Mouse (Mus musculus): Measurements from ENCODE around the gene Ptprf.

GRCm38 (mm10) chr4:118281444-118282181 is 9.6 kb downstream of the Ptprf start:
- no peak for TF ChIP-seq CTCF (IDR thresholded peaks at IDR 0.05; ENCODE audit: borderline replicate concordance, extremely low read depth, insufficient read depth, insufficient read length)
- TF ChIP-seq POLR2A (IDR thresholded peaks at IDR 0.05; ENCODE audit: borderline replicate concordance, extremely low read depth, insufficient read depth, insufficient read length, poor library complexity, severe bottlenecking) = no peak

Data from brain, embryonic 14.5 days (tissue).